Mouse (Mus musculus) activated CD4-positive, CD25-positive, alpha-beta regulatory T cell, adult 4 months (primary cell): ENCODE data around the gene Fxr2. TPM values are rescaled to one million over a fixed set of nuclear protein-coding genes. Genes with fewer than 3 reads are reported as not detected.
"Not testable (repeated sequence)": the region's sequence is repeated elsewhere in the genome, so short reads cannot be mapped to it uniquely, and the experiment has no call there.

Source experiments
- ATAC-seq: one replicate; pipeline ENCODE4 v1.8.0; 2017
- polyA plus RNA-seq, 2 experiments: library from polyadenylated mRNA; unstranded; fragments of 100-300 nt; shearing (Covaris generic); gene quantifications; one replicate each; pipeline ENCODE4 v1.2.1; 2017

Fxr2 gene
- polyA plus RNA-seq, 2 experiments from 2014 or later = 6.5 to 7.1 TPM

- no peak for ATAC-seq
Measured at GRCm38 (mm10) chr11:69610899-69611298, 21.9 kb upstream of the Fxr2 start.

- ATAC-seq = no peak
Measured at GRCm38 (mm10) chr11:69613553-69614256, 19.1 kb upstream of the Fxr2 start.

- not testable (repeated sequence) for ATAC-seq
Measured at GRCm38 (mm10) chr11:69614257-69614588, 18.6 kb upstream of the Fxr2 start.

GRCm38 (mm10) chr11:69616781-69617180 is 16.0 kb upstream of the Fxr2 start:
- no peak for ATAC-seq

- ATAC-seq = no peak
Measured at GRCm38 (mm10) chr11:69617805-69618204, 15.0 kb upstream of the Fxr2 start, which contains the start of gene Shbg. Gene Shbg, minus strand, starts transcription at chr11:69617905.

- no peak for ATAC-seq
Measured at GRCm38 (mm10) chr11:69620394-69621081, 12.3 kb upstream of the Fxr2 start.

GRCm38 (mm10) chr11:69621571-69622268 is 11.1 kb upstream of the Fxr2 start, which contains the start of gene Sat2:
Gene Sat2, plus strand, starts transcription at chr11:69622024.
- no peak for ATAC-seq

- no peak for ATAC-seq
Measured at GRCm38 (mm10) chr11:69622406-69622805, 10.4 kb upstream of the Fxr2 start.

GRCm38 (mm10) chr11:69623006-69623405 is 9.8 kb upstream of the Fxr2 start:
- no peak for ATAC-seq

- not testable (repeated sequence) for ATAC-seq
Measured at GRCm38 (mm10) chr11:69624339-69624738, 8.5 kb upstream of the Fxr2 start.

GRCm38 (mm10) chr11:69628286-69628685 is 4.5 kb upstream of the Fxr2 start:
- no peak for ATAC-seq

GRCm38 (mm10) chr11:69629802-69630201 is 3.0 kb upstream of the Fxr2 start:
- no peak for ATAC-seq

GRCm38 (mm10) chr11:69633128-69633866 is 507 bp downstream of the Fxr2 start:
- peak; percentile 28 for ATAC-seq

- no peak for ATAC-seq
Measured at GRCm38 (mm10) chr11:69635471-69635870, 2.7 kb downstream of the Fxr2 start.

- no peak for ATAC-seq
Measured at GRCm38 (mm10) chr11:69645860-69646259, 13.1 kb downstream of the Fxr2 start.

- ATAC-seq = no peak
Measured at GRCm38 (mm10) chr11:69653399-69653798, 20.6 kb downstream of the Fxr2 start.

- ATAC-seq = no peak
Measured at GRCm38 (mm10) chr11:69654760-69655159, 22.0 kb downstream of the Fxr2 start.

GRCm38 (mm10) chr11:69655264-69656064 is 22.7 kb downstream of the Fxr2 start, which contains the start of gene Sox15:
Gene Sox15, plus strand, starts transcription at chr11:69655314.
- ATAC-seq = no peak

- no peak for ATAC-seq
Measured at GRCm38 (mm10) chr11:69656065-69656455, 23.3 kb downstream of the Fxr2 start.

GRCm38 (mm10) chr11:69656617-69657461 is 24.0 kb downstream of the Fxr2 start:
- no peak for ATAC-seq

GRCm38 (mm10) chr11:69657462-69657881 is 24.7 kb downstream of the Fxr2 start:
- ATAC-seq = no peak
